Mouse (Mus musculus) limb, embryonic 14.5 days (tissue): ENCODE data around the gene Ubxn11. TPM values are rescaled to one million over a fixed set of nuclear protein-coding genes. Genes with fewer than 3 reads are reported as not detected.

ENCODE experiments used
- ATAC-seq: fragments of 200-750 bp; cut with Nextera tagmentation; 2 replicates; pipeline ENCODE4 v1.8.0; 2017; ENCODE audit warnings: low read depth, moderate number of reproducible peaks, moderate TSS enrichment; ENCODE audit not compliant: low FRiP score
- DNase-seq: peaks from one replicate; pipeline ENCODE4 v3.0.0-alpha.2; 2015; ENCODE audit warnings: low spot score
- H3K27ac ChIP-seq: fragments of 300-500 bp; sonication (generic); replicated peaks from 2 replicates; pipeline ENCODE4 v1.5.1; 2014; ENCODE audit warnings: low read depth, mild to moderate bottlenecking, low read length, moderate library complexity, mixed read lengths
- H3K27me3 ChIP-seq: fragments of 300-500 bp; sonication (generic); 2 replicates; pipeline ENCODE4 v1.6.1; 2014; ENCODE audit warnings: low read length, mixed read lengths; ENCODE audit not compliant: control insufficient read depth, insufficient read depth
- H3K36me3 ChIP-seq: fragments of 300-500 bp; sonication (generic); 2 replicates; pipeline ENCODE4 v1.6.1; 2014; ENCODE audit warnings: mild to moderate bottlenecking, low read length, moderate library complexity, mixed read lengths; ENCODE audit not compliant: control insufficient read depth, insufficient read depth
- H3K4me1 ChIP-seq: fragments of 300-500 bp; sonication (generic); 2 replicates; pipeline ENCODE4 v1.6.1; 2014; ENCODE audit warnings: antibody characterized with exemption, low read length, mixed read lengths; ENCODE audit not compliant: control insufficient read depth, insufficient read depth
- H3K4me2 ChIP-seq: fragments of 300-500 bp; sonication (generic); replicated peaks from 2 replicates; pipeline ENCODE4 v1.6.1; 2014; ENCODE audit warnings: low read depth, mild to moderate bottlenecking, low read length, moderate library complexity; ENCODE audit not compliant: severe bottlenecking
- H3K4me3 ChIP-seq: fragments of 300-500 bp; sonication (generic); replicated peaks from 2 replicates; pipeline ENCODE4 v1.5.1; 2014; ENCODE audit warnings: low read length
- H3K9ac ChIP-seq: fragments of 300-500 bp; sonication (generic); 2 replicates; pipeline ENCODE4 v1.6.1; 2014; ENCODE audit warnings: mild to moderate bottlenecking, low read depth, low read length, moderate library complexity; ENCODE audit not compliant: severe bottlenecking
- H3K9me3 ChIP-seq: fragments of 300-500 bp; sonication (generic); 2 replicates; pipeline ENCODE4 v1.6.1; 2016; ENCODE audit warnings: low read length; ENCODE audit not compliant: control insufficient read depth
- POLR2A ChIP-seq: fragments of 200-500 bp; IDR thresholded peaks from 2 replicates; pipeline ENCODE4 v1.8.0; 2012; ENCODE audit warnings: inconsistent platforms, mild to moderate bottlenecking, moderate library complexity, borderline replicate concordance; ENCODE audit not compliant: insufficient read depth, insufficient read length; ENCODE audit errors: extremely low read depth
- WGBS: fragments of 180-500 bp; shearing (Covaris S2); extraction: QIAGEN DNeasy Blood & Tissue Kit; methylation state at CpG from one replicate; pipeline ENCODE4 v1.1.7; 2014; 5-methylcytosine and 5-hydroxymethylcytosine counted together
- polyA plus RNA-seq, 2 experiments: library from polyadenylated mRNA; depleted of rRNA in 1 of 2; stranded (reverse) in 1 of 2; unstranded in 1 of 2; fragments of >200 nt; fragmentation: Nextera tagmentation in 1 of 2; extraction: Ambion mirVana in 1 of 2; gene quantifications; 2 replicates each; pipeline versions ENCODE4 v1.2.1 to v1.2.3; 2012 to 2014

Ubxn11 gene
- polyA plus RNA-seq, 2 experiments: 7.6 to 21.9 TPM

- no peaks in the 10 kb centered on the region for H3K27me3 ChIP-seq
- H3K9me3 ChIP-seq: no peaks in the 10 kb centered on the region
- H3K27ac ChIP-seq: no peak overlapping the region
- H3K36me3 ChIP-seq: 0 out of 2 replicates have a peak, but pooled peaks cover 8% of the 10 kb centered on the region
- no peak overlapping the region for H3K4me3 ChIP-seq
- DNase-seq: peak; percentile 61
- no peak overlapping the region for H3K4me2 ChIP-seq
- no peak for ATAC-seq
- H3K9ac ChIP-seq: no peak overlapping the region
- 26% methylated on average over 16 of the region's 17 CpGs for WGBS
- no peak for TF ChIP-seq POLR2A
- H3K4me1 ChIP-seq: peaks cover 15% of the 10 kb centered on the region
Measured at GRCm38 (mm10) chr4:134123680-134124551, 21.5 kb downstream of the Ubxn11 start.

DNA sequence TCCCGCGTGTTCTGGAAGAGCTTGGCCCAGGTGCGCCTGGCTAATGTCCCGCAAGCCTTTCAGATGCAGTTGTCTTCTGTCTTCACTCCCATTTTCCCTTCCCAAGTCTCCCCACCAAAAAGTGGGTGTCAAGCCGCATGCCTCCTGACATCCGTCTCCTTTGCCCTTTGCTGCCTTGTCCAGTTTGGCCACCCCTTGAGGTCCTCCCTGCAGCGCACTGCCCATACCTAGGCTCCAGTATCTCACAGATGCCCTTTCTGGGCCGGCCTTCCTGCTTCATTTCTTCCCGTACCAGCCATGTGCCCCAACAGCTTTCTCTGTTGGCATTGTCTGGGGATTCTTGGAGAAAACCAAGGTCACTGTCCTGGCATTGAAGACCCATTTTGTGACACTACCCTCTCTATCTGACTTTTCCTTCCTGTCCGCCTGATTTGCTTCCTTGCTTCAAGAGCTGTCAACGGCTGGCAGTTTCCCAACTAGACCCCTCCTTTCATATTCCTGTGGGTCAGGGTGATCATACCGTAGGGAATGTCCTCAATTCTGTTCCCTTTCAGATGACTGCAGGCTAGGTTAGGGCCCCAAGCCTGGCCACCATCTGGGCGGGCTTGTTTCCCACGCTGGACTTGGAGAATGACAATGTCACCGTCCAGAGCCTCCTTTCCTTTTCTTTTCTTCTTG is 23.2 kb downstream of the Ubxn11 start:
- DNase-seq (no peak), ATAC-seq (no peak)
- H3K9me3 ChIP-seq: no peaks in the 10 kb centered on the region
- no peak overlapping the region for H3K27ac ChIP-seq
- no peaks in the 10 kb centered on the region for H3K27me3 ChIP-seq
- H3K9ac ChIP-seq: no peak overlapping the region
- 87% methylated on average over 15 of the region's 15 CpGs for WGBS
- H3K4me1 ChIP-seq: peaks cover 22% of the 10 kb centered on the region
- H3K4me2 ChIP-seq: no peak overlapping the region
- no peak for TF ChIP-seq POLR2A
- H3K36me3 ChIP-seq: peaks cover 8% of the 10 kb centered on the region; the same call in 1 of the 2 replicates
- H3K4me3 ChIP-seq: no peak overlapping the region

DNA sequence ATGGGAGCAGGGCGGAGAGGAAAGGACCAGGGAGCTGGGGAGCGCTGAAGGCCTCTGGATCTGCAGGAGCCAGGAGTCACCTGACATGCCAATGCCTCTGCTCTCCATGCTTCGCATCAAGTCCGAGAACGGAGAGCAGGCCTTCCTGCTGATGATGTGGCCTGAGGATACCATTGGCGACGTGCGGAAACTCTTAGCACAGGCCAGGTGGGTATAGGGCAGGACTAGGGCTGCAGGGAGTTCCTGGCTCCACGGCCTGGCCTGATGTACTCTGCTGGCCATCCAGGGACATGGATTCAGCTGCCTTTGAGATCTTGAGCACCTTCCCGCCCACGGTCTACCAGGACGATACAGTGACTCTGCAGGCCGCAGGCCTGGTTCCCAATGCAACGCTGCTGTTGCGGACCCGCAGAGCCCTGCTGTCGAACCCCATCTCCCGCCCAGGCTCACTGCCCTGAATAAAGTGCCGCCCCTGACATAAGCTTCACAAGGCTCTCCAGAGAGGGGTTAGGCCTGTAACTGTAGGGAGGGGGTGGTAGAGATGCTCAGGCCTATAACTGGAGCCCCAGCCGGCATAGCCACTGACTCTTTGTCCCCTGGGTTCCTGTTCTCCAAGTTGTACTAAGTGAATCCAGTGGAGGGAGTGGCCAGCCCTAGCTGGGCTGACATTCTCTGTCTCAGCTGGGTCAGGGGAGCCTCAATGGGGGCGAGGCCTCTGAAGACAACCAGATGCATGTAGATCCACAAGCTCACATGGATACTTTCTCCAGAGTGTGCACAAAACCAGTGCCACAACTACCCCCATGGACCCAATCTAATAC is 24.1 kb downstream of the Ubxn11 start:
- no peak for DNase-seq
- no peak overlapping the region for H3K4me2 ChIP-seq

GRCm38 (mm10) chr4:134127121-134127455 is 24.7 kb downstream of the Ubxn11 start:
- peaks cover 22% of the 10 kb centered on the region for H3K4me1 ChIP-seq
- DNase-seq: no peak
- H3K9me3 ChIP-seq: no peaks in the 10 kb centered on the region
- peaks cover 19% of the 10 kb centered on the region for H3K36me3 ChIP-seq
- 76% methylated on average over 7 of the region's 7 CpGs for whole genome bisulfite sequencing
- H3K4me3 ChIP-seq: peak overlapping the region; percentile 87; the same call in 1 of the 2 replicates
- no peak overlapping the region for H3K27ac ChIP-seq
- ATAC-seq: no peak
- H3K27me3 ChIP-seq: no peaks in the 10 kb centered on the region
- no peak for TF ChIP-seq POLR2A
- H3K4me2 ChIP-seq: peak overlapping the region; percentile 80
- H3K9ac ChIP-seq: peak overlapping the region; percentile 81; the same call in 1 of the 2 replicates

More for the DNA sequence above, 24.1 kb downstream of the Ubxn11 start:
- Histone ChIP-seq H3K27me3 (no peaks in the 10 kb centered on the region), H3K9ac (peak overlapping the region; percentile 21; the same call in 1 of the 2 replicates), H3K36me3 (peaks cover 17% of the 10 kb centered on the region), H3K27ac (no peak overlapping the region), H3K4me3 (no peak overlapping the region), H3K4me1 (peaks cover 22% of the 10 kb centered on the region), H3K9me3 (no peaks in the 10 kb centered on the region)
- ATAC-seq: no peak
- WGBS: 85% methylated on average over 20 of the region's 21 CpGs
- TF ChIP-seq POLR2A: no peak

DNA sequence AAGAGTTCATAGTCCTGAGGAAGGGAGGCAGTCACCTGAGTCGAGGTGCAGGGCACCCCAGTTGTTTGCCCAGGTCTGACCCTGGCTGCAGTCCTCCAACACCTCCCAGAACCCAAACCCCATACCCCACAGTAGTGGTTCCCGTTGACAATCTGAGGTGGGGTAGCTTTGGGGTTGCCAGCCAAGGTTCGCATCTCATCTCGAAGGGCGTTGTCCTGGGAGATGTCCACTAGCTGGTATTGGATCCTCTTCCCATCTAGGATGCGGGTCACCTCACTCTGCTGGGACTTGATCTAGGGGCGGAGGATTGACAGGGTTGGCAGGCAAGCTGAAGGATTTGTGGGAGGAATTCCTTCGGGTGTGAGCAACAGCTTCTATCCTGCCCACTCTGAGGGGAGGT is 25.4 kb downstream of the Ubxn11 start:
- DNase-seq: no peak
- ATAC-seq: no peak
- peak overlapping the region; percentile 81 for H3K9ac ChIP-seq
- H3K27me3 ChIP-seq: no peaks in the 10 kb centered on the region
- H3K4me1 ChIP-seq: peaks cover 22% of the 10 kb centered on the region
- peaks cover 24% of the 10 kb centered on the region for H3K36me3 ChIP-seq
- no peaks in the 10 kb centered on the region for H3K9me3 ChIP-seq
- H3K4me2 ChIP-seq: peak overlapping the region; percentile 80
- 56% methylated on average over 8 of the region's 8 CpGs for WGBS
- no peak for TF ChIP-seq POLR2A
- peak overlapping the region; percentile 87 for H3K4me3 ChIP-seq
- no peak overlapping the region for H3K27ac ChIP-seq
